Mouse (Mus musculus) intestine, embryonic 16.5 days (tissue): ENCODE measurements around the gene Mif. TPM values are rescaled to one million over a fixed set of nuclear protein-coding genes. Genes with fewer than 3 reads are reported as not detected.

Experiments
- ATAC-seq: fragments of 200-750 bp; cut with Nextera tagmentation; 2 replicates; pipeline ENCODE4 v1.8.0; 2017; ENCODE audit warnings: moderate TSS enrichment, moderate library complexity
- H3K27ac ChIP-seq: fragments of 300-500 bp; sonication (generic); 2 replicates; pipeline ENCODE4 v1.5.1; 2014; ENCODE audit warnings: mild to moderate bottlenecking, low read length
- H3K27me3 ChIP-seq: fragments of 300-500 bp; sonication (generic); replicated peaks from 2 replicates; pipeline ENCODE4 v1.6.1; 2014; ENCODE audit warnings: low read length, control low read depth, mixed read lengths; ENCODE audit not compliant: control insufficient read depth, insufficient read depth
- H3K36me3 ChIP-seq: fragments of 300-500 bp; sonication (generic); 2 replicates; pipeline ENCODE4 v1.6.1; 2014; ENCODE audit warnings: low read length, control low read depth; ENCODE audit not compliant: control insufficient read depth, insufficient read depth
- H3K4me1 ChIP-seq: fragments of 300-500 bp; sonication (generic); 2 replicates; pipeline ENCODE4 v1.6.1; 2014; ENCODE audit warnings: low read length, control low read depth, mixed read lengths; ENCODE audit not compliant: control insufficient read depth, insufficient read depth
- H3K4me2 ChIP-seq: fragments of 300-500 bp; sonication (generic); 2 replicates; pipeline ENCODE4 v1.6.1; 2014; ENCODE audit warnings: low read depth, low read length, control low read depth
- H3K4me3 ChIP-seq: fragments of 300-500 bp; sonication (generic); 2 replicates; pipeline ENCODE4 v1.5.1; 2014; ENCODE audit warnings: mild to moderate bottlenecking, low read length
- H3K9ac ChIP-seq: fragments of 300-500 bp; sonication (generic); 2 replicates; pipeline ENCODE4 v1.6.1; 2014; ENCODE audit warnings: low read depth, low read length
- H3K9me3 ChIP-seq: fragments of 300-500 bp; sonication (generic); 2 replicates; pipeline ENCODE4 v1.6.1; 2016; ENCODE audit warnings: low read length, control low read depth; ENCODE audit not compliant: control insufficient read depth
- WGBS: fragments of 180-500 bp; shearing (Covaris S2); extraction: QIAGEN DNeasy Blood & Tissue Kit; methylation state at CpG from one replicate; pipeline ENCODE4 v1.1.7; 2014; 5-methylcytosine and 5-hydroxymethylcytosine counted together
- polyA plus RNA-seq: library from polyadenylated mRNA; unstranded; fragments of >200 nt; fragmentation: Nextera tagmentation; extraction: Ambion mirVana; gene quantifications from 2 replicates; pipeline ENCODE4 v1.2.1, GENCODE M21; 2015

The Mif gene
- polyA plus RNA-seq, 1 experiment from 2014 or later: 2,201 TPM

DNA sequence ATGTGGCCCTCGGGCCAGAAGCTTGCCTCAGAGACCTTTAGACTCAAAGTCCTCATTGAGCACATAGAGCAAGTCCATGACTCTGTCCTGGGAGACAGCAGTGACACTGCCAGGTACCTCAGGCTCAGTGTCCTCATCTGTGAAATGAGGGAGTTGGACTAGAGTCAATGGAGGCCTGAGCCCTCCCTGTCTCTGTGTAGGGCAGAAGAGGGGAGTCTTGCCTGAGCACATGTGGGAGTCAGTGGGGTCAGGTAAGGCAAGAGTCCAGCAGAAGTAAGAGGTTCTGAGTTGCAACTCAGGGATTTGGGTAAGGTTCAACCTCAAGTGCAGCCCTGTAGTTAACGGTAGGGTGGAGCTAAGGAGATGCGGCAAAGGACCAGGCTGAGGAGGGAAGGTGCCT is 3.1 kb downstream of the Mif start:
- no peak for ATAC-seq
- no peaks in the 10 kb centered on the region for H3K27me3 ChIP-seq
- H3K9ac ChIP-seq: no peak overlapping the region
- no peak overlapping the region for H3K4me3 ChIP-seq
- H3K4me1 ChIP-seq: peaks cover 27% of the 10 kb centered on the region
- H3K27ac ChIP-seq: no peak overlapping the region
- no peaks in the 10 kb centered on the region; the same call in 1 of the 2 replicates for H3K36me3 ChIP-seq
- no peaks in the 10 kb centered on the region for H3K9me3 ChIP-seq
- no peak overlapping the region for H3K4me2 ChIP-seq
- 80% methylated on average over 3 of the region's 3 CpGs for WGBS

DNA sequence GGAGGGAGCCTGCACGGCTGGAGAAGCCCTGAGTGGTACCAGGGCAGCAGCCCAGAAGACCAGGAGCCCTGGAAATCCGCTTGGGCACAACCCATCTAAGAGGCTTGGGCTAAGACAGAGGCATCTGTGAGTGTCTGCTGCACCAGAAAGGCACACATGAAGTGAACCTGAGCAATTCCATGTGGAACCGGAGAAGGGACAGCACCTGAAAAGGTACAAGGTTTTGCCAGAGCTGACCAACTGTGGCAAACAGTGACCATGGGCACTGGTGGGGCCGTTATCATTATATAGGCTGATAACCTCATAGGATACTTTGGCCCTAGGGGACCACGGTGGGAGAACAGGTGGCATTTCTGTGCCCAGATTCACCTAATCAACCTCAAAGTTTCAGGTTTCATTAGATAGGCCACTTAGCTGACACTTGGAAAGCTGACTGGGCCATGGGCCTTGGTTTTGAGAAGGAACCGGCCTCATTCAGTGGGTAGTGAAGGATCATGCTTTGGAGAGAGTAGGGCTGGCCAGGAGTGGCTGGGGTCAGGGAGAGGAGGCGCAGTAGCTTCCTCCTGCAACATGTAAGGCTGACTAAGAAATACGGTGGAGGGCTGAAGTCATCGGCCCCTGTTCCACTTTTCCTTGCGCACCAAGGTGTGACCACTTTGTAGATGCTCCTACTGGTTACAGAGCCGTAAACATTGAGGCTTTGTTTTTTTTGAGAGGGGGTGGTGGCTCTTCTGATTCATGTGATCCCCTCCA is 3.7 kb downstream of the Mif start:
- WGBS: 74% methylated on average over 11 of the region's 11 CpGs
- Histone ChIP-seq H3K4me3 (no peak overlapping the region), H3K36me3 (no peaks in the 10 kb centered on the region; the same call in 1 of the 2 replicates), H3K4me2 (no peak overlapping the region), H3K9ac (no peak overlapping the region), H3K4me1 (peaks cover 34% of the 10 kb centered on the region), H3K27ac (no peak overlapping the region), H3K9me3 (no peaks in the 10 kb centered on the region), H3K27me3 (no peaks in the 10 kb centered on the region)
- ATAC-seq: no peak

DNA sequence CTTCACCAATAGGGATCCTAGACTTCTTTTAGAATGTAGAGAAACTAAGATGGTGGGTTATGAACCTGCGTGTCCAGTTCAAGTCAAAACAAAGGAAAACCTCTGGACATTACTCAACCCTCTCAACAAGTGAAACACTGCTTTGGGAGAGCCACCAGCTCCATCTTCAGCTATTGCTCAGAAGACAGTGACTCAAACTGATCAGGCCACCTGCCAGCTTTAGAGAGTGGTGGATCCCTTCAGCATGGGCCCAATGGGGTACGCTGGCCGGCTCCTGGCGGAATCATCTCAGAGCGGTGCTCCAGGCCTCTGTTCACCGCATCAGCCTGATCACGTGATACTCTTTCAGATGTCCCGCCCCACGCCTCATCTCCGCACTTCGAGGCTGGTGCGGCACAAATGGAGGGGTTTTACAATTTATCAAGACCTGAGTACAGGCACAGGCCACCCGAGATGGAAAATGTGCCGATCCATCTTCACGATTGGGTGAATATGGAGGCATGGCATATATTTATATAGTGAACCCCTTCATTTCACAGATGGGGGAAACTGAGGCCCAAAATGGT is 4.5 kb downstream of the Mif start:
- 85% methylated on average over 15 of the region's 15 CpGs for WGBS

DNA sequence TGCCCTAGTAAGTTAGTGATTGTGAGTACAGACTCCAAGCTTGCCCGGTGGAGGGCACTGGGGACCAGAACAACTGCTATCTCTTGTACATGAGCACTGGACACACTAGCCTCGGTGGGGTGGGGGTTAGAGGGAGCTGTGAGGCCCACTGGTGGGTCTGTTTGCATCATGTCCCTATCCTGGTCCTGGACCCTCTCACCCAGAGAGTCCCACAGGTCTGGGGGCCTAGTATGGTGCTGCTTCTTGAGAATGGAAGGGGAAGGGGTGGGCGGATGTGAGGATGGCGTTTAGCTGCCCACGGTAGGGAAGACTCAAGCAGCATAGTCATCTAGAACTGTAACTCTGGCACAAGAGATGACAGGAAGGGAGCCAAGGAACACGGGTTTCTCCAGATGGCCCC is 5.2 kb downstream of the Mif start:
- Histone ChIP-seq H3K27me3 (no peaks in the 10 kb centered on the region), H3K36me3 (no peaks in the 10 kb centered on the region; the same call in 1 of the 2 replicates), H3K4me2 (no peak overlapping the region), H3K9me3 (no peaks in the 10 kb centered on the region), H3K4me3 (no peak overlapping the region), H3K9ac (no peak overlapping the region), H3K4me1 (peaks cover 33% of the 10 kb centered on the region), H3K27ac (no peak overlapping the region)
- 80% methylated on average over 6 of the region's 6 CpGs for WGBS
- no peak for ATAC-seq

More for the DNA sequence above, 4.5 kb downstream of the Mif start:
- Histone ChIP-seq H3K36me3 (no peaks in the 10 kb centered on the region; the same call in 1 of the 2 replicates), H3K27me3 (no peaks in the 10 kb centered on the region), H3K9ac (no peak overlapping the region), H3K27ac (no peak overlapping the region), H3K9me3 (no peaks in the 10 kb centered on the region), H3K4me2 (no peak overlapping the region), H3K4me1 (peaks cover 37% of the 10 kb centered on the region), H3K4me3 (no peak overlapping the region)
- no peak for ATAC-seq

DNA sequence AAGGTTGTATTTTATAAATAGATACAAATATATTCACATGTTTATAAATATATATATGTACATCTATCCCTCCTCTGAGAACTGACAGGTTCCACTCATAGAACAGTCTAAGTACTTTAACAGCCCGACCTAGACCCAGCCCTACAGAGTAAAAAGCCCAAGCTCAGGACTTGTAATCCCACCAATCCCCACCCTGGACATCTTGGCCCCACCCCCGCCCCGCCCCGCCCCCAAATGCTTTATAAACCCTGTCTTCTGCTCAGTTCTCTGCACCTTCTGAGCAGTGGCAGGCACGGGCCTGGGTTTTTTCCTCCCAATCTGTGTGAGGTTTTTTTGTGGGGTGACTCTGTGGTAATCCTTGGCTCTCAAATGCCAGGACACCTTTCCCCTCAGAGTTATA is 5.9 kb downstream of the Mif start:
- Histone ChIP-seq H3K36me3 (no peaks in the 10 kb centered on the region; the same call in 1 of the 2 replicates), H3K4me1 (peaks cover 33% of the 10 kb centered on the region), H3K9me3 (no peaks in the 10 kb centered on the region), H3K4me2 (no peak overlapping the region), H3K27ac (no peak overlapping the region), H3K9ac (no peak overlapping the region), H3K27me3 (no peaks in the 10 kb centered on the region), H3K4me3 (no peak overlapping the region)
- no peak for ATAC-seq
- WGBS: 49% methylated on average over 5 of the region's 5 CpGs

DNA sequence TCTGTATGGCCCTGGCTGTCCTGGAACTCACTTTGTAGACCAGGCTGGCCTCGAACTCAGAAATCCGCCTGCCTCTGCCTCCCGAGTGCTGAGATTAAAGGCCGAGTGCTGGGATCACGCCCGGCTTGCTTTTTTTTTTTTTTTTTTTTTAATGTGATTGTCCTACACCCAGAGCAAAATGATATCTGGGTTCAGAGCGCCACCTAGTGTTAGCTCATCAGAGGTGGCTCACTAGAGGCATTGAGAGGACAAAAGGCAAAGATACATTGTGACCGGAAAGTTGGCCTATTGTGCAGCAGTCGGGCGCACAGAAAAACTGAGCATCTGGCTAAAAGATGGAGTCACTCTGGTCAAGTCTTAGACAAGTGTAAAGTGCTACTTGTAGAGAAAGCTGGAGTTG is 6.6 kb downstream of the Mif start:
- WGBS: 26% methylated on average over 10 of the region's 10 CpGs
- peak; percentile 37 for ATAC-seq
- no peak overlapping the region for H3K9ac ChIP-seq
- H3K27me3 ChIP-seq: no peaks in the 10 kb centered on the region
- peaks cover 26% of the 10 kb centered on the region for H3K4me1 ChIP-seq
- no peak overlapping the region for H3K27ac ChIP-seq
- no peak overlapping the region for H3K4me3 ChIP-seq
- no peak overlapping the region for H3K4me2 ChIP-seq
- H3K9me3 ChIP-seq: no peaks in the 10 kb centered on the region
- H3K36me3 ChIP-seq: no peaks in the 10 kb centered on the region; the same call in 1 of the 2 replicates

DNA sequence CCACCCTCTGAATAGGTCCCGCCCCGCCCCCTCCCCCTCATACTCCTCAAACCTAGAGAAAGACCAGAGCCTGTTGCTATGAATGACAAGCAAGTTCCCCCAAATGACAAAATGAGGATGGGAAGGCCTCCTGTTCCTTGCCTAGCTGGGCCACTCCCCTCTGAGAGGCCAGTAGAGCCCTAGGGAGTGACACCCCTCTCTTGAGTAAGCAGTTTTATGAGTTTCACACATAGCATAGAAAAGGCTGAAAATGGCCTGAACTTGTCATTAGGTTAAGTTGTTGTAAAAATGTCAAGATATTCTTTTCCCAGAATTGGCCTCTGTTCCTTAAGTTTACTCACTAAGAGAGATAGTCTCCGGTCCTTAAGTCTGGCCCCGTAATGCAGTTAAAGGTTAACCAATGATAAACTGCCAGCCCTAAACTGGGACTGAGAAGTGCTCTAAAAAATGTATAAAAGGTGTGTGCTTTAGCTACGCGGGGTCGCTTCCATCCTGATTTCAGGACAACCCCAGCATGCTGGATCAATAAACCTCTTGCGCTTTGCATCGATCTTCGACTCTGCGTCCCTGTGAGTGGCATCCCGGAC is 7.4 kb downstream of the Mif start:
- Histone ChIP-seq H3K9ac (no peak overlapping the region), H3K27ac (peak overlapping the region; percentile 26; the same call in 1 of the 2 replicates), H3K9me3 (no peaks in the 10 kb centered on the region), H3K27me3 (no peaks in the 10 kb centered on the region), H3K4me3 (no peak overlapping the region), H3K36me3 (no peaks in the 10 kb centered on the region; the same call in 1 of the 2 replicates), H3K4me1 (peaks cover 19% of the 10 kb centered on the region), H3K4me2 (no peak overlapping the region)
- 70% methylated on average over 12 of the region's 12 CpGs for WGBS
- ATAC-seq: peak; percentile 87

DNA sequence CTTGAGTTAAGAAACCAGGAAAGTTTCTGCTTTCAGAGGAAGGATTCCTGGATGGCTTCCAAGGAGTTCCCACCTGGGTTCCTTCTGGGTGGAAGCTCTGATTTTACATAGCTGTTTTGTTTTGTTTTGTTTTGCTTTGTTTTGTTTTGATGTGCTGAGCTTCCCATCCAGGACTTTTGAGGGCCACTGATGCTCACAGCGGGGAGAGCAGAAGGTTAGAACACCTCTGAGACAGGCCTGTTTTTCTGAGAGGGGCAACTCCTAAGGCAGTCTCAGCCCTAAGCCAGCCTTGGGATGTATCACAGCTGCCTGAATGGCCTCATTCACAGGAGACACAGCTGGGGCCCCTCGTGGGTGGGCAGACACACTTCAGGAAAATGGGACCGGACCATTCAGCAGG is 8.4 kb downstream of the Mif start:
- H3K9ac ChIP-seq: peak overlapping the region; percentile 15; the same call in 1 of the 2 replicates
- no peak overlapping the region for H3K4me3 ChIP-seq
- no peak for ATAC-seq
- H3K4me2 ChIP-seq: no peak overlapping the region
- H3K4me1 ChIP-seq: peaks cover 17% of the 10 kb centered on the region
- H3K27me3 ChIP-seq: no peaks in the 10 kb centered on the region
- no peaks in the 10 kb centered on the region; the same call in 1 of the 2 replicates for H3K36me3 ChIP-seq
- 49% methylated on average over 3 of the region's 3 CpGs for WGBS
- no peaks in the 10 kb centered on the region for H3K9me3 ChIP-seq
- H3K27ac ChIP-seq: no peak overlapping the region

DNA sequence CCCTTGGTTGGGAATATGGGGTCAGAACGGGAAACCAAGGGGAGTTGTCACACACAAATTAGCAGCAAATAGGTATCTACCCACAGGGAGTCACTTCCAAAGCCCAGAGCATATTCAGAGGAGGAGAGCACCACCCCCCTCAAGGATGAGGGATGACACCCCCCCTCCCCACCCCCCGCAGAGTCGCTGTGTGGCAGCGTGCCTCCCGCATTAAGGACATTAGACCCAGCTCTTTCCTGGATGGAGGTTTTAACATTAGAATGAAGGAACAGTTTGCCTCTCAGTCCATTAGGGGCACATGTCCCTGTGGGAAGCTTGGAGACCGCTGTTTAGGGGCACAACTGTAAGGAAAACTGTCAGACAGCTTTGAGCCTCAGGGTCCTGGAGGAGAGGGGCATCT is 9.0 kb downstream of the Mif start:
- Histone ChIP-seq H3K27ac (no peak overlapping the region), H3K4me1 (peaks cover 17% of the 10 kb centered on the region), H3K9me3 (no peaks in the 10 kb centered on the region), H3K4me2 (no peak overlapping the region), H3K9ac (0 out of 2 replicates have a peak overlapping the region, but pooled peaks have one; percentile 4), H3K4me3 (no peak overlapping the region), H3K36me3 (no peaks in the 10 kb centered on the region; the same call in 1 of the 2 replicates), H3K27me3 (no peaks in the 10 kb centered on the region)
- 21% methylated on average over 6 of the region's 6 CpGs for WGBS
- no peak for ATAC-seq
